Mouse (Mus musculus): ENCODE measurements around the gene Tbc1d9.

DNA sequence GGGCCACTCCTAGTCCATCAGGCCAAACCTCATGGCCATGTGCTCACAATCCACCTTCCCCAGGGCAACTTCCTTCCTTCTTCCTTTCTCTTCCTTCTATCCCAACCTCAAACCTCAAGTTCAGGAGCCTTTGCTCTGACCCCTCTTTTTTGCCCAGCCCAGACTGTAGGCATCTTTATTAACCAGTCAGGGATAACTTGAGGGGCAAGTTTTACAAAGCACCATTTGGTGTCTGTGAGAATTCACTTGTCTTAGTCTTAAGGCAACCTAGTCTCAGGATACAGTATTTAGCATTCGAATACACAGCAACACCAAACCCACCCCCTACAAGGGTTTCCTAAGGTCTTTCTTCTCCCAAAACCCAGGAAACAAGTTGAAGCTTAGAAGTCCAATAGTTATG, 5.5 kb upstream of the Tbc1d9 start:
- no peak for TF ChIP-seq POLR2A (IDR thresholded peaks at IDR 0.05; ENCODE audit: borderline replicate concordance, insufficient read depth, low read length)
- TF ChIP-seq CTCF (IDR thresholded peaks at IDR 0.05; ENCODE audit: borderline replicate concordance, insufficient read depth, low read depth, low read length): no peak

Data from cerebellum, adult 2 months (tissue).